Mouse (Mus musculus) testis, postnatal 10 days (tissue): ENCODE results near the gene Gm14226.
"Not testable (repeated sequence)": the region's sequence is repeated elsewhere in the genome, so short reads cannot be mapped to it uniquely, and the experiment has no call there.

Experiments used
- DNase-seq: peaks from one replicate; pipeline ENCODE4 v3.0.0; 2021; ENCODE audit warnings: low spot score

Gene Gm14226

DNA sequence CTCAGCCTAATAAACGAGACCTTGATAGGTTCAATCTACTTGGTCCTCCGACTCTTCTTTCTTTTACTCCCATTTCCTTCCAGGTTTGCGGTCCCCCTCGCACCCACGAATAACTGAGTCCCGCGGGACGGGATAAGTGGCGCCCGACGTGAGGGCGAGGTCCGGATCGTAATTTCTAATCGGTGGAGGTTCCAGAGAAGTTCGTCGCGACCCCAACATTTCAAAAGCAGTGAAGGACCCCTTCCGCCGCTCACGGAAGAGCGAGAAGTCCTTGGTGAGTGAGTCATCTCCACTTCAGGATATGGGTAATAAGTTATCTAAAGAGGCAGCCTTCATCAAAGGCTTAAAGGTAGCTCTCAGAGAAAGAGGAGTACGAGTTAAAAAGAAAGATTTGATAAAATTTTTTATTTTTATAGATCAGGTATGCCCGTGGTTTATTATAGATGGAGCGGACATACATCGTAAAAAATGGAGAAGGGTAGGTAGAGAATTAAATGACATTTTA is at the start of gene Gm14226:
TSS of gene Gm14226 (plus strand) at position 16 of the 505 bp plus-strand sequence.
- not testable (repeated sequence) for DNase-seq

- DNase-seq, result not testable (repeated sequence)
These were observed 48.2 kb upstream of the Gm14226 start for GRCm38 (mm10) chr2:154969740-154970397.

- no peak for DNase-seq
These were observed 46.0 kb upstream of the Gm14226 start for GRCm38 (mm10) chr2:154971919-154972692.

- no peak for DNase-seq
These were observed 45.1 kb upstream of the Gm14226 start for GRCm38 (mm10) chr2:154972981-154973380.

- no peak for DNase-seq
These were observed 31.5 kb upstream of the Gm14226 start for GRCm38 (mm10) chr2:154986609-154987008.

- DNase-seq, result no peak
These were observed 26.7 kb upstream of the Gm14226 start for GRCm38 (mm10) chr2:154991411-154991810.

GRCm38 (mm10) chr2:154992083-154992482 is 26.0 kb upstream of the Gm14226 start:
- no peak for DNase-seq

GRCm38 (mm10) chr2:155005491-155005890 is 12.6 kb upstream of the Gm14226 start:
- no peak for DNase-seq

DNA sequence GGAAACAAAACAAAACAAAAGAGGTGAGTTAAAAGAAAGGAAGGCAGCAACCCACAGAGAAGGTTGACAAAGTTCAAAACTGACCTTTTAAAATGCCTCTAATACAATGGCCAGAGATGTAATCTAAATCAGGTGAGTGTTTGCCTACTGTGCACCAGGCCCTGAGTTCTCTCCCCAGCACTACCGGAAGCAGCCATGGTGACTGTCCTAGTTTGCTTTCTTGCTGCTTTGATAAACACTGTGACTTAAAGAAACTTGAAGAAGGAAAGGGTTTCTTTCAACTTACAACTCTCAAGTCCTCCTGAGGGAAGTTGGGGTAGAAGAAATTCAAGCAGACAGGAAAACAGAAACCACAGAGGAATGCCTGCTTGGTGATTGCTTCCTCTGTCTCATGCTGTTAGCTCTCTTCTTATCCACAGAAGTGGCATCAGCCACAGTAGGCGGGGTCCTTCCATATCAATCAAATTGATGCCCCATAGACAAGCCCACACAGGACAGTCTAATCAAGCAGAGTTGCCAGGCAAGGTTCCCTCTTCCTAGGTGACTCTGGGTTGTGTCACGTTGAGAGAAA is 6.9 kb upstream of the Gm14226 start:
- DNase-seq, result no peak

DNA sequence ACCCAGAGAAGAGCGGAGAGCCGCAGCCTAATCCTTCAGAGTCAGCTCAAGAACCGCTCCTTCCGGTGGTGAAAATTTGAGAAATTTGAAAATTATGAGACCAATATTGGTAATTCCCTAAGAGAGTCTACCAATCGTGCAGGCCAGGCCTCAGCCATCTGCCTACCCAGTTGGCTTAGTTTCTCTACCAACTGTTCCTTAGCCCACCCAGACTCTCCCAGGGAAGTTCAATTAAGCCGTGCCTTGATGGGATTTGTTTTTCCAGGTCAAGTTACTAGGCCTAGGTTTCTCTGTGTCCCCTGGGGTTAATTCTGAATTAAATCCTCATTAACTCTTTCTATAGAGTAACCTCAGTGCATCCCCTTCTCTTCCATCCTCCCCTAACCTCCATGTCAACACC is 5.1 kb upstream of the Gm14226 start:
- DNase-seq, result no peak

- DNase-seq, result not testable (repeated sequence)
These were observed 1.3 kb upstream of the Gm14226 start for GRCm38 (mm10) chr2:155016751-155017150.

GRCm38 (mm10) chr2:155018762-155019641 is 936 bp downstream of the Gm14226 start:
- peak; percentile 83 for DNase-seq

- DNase-seq, result peak; percentile 96
These were observed 1.6 kb downstream of the Gm14226 start for GRCm38 (mm10) chr2:155019673-155020072.

GRCm38 (mm10) chr2:155020247-155020826 is 2.3 kb downstream of the Gm14226 start:
- DNase-seq, result not testable (repeated sequence)

DNA sequence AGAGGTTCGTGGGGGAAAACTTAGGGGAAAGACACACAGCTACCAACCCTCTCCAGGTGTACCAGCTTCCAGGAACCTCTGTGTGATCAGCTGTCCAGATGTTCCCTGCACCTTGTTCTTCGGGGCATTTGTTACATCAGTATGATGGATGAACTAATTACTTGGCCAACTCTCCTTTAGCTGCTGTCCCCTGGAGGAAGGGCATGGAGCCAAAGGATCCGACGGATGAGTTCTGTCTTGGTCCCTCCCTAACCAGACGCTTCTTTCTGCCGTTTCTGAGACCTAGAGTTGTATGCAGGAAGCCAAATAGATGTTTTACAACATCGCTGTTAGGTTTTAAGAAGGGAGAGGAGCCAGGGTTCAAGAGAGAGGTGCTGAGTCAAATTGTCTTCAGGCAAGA is 12.8 kb downstream of the Gm14226 start:
- no peak for DNase-seq

- DNase-seq, result no peak
These were observed 15.1 kb downstream of the Gm14226 start for GRCm38 (mm10) chr2:155032938-155033710.

DNA sequence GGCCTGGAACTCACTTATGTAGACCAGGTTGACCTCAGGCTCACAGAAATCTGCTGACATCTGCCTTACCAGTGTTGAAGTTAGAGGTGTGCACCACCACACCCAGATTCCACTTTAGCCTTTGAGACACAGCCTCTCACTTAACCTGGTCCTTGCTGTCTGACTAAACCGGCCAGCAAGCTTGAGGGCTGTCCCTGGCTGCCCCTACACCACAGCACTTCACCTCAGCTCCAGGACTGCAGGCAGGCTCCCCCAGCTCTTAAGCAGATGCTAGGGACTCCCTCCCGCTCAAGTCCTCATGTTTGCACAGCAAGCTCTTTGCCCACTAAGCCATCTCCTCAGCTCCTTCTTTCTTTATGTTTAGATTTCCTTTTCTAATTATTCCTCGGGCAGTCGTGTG is 21.9 kb downstream of the Gm14226 start:
- no peak for DNase-seq

- no peak for DNase-seq
These were observed 26.5 kb downstream of the Gm14226 start for GRCm38 (mm10) chr2:155044542-155044941.

DNA sequence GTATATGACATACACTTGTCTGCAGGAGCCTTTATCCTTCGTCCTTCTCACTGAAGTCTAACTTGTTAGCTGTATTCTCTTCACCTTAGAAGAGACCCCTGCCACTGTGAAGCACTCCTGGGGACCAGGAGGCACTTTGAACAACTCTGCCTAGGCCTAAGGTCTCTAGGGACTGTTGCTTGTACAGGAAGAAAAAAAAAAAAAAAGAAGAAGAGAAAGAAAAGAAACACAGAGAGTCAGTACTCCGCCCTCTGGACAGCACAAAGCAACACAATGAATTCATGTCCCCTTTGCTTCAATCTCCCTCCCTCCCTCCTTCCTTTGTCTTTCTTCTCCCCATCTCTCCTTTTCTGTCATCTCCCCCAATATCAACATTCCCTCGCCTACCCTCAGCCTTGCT is 27.0 kb downstream of the Gm14226 start:
- no peak for DNase-seq

GRCm38 (mm10) chr2:155046803-155047202 is 28.7 kb downstream of the Gm14226 start:
- DNase-seq, result no peak
